Mouse (Mus musculus) heart, embryonic 13.5 days (tissue): ENCODE results near the gene Epha4. TPM values are rescaled to one million over a fixed set of nuclear protein-coding genes. Genes with fewer than 3 reads are reported as not detected.
A peak's percentile ranks its signal among the peaks of the same experiment; 100 is the strongest.

ENCODE experiments used
- ATAC-seq: fragments of 200-750 bp; cut with Nextera tagmentation; 2 replicates; pipeline ENCODE4 v1.8.0; 2017; ENCODE audit warnings: moderate TSS enrichment; ENCODE audit not compliant: insufficient number of reproducible peaks, low FRiP score, low TSS enrichment; ENCODE audit errors: extremely low read depth
- H3K27ac ChIP-seq: fragments of 300-500 bp; sonication (generic); replicated peaks from 2 replicates; pipeline ENCODE4 v1.5.1; 2015; ENCODE audit warnings: moderate library complexity, mild to moderate bottlenecking, inconsistent platforms
- H3K27me3 ChIP-seq: fragments of 300-500 bp; sonication (generic); replicated peaks from 2 replicates; pipeline ENCODE4 v1.6.1; 2015; ENCODE audit warnings: mild to moderate bottlenecking, inconsistent platforms
- H3K36me3 ChIP-seq: fragments of 300-500 bp; sonication (generic); 2 replicates; pipeline ENCODE4 v1.6.1; 2015; ENCODE audit warnings: mild to moderate bottlenecking, inconsistent platforms
- H3K4me1 ChIP-seq: fragments of 300-500 bp; sonication (generic); 2 replicates; pipeline ENCODE4 v1.6.1; 2015; ENCODE audit warnings: inconsistent platforms
- H3K4me2 ChIP-seq: fragments of 300-500 bp; sonication (generic); 2 replicates; pipeline ENCODE4 v1.6.1; 2015; ENCODE audit warnings: inconsistent platforms, mild to moderate bottlenecking, moderate library complexity
- H3K4me3 ChIP-seq: fragments of 300-500 bp; sonication (generic); 2 replicates; pipeline ENCODE4 v1.5.1; 2015; ENCODE audit warnings: moderate library complexity, mild to moderate bottlenecking, inconsistent platforms
- H3K9ac ChIP-seq: fragments of 300-500 bp; sonication (generic); 2 replicates; pipeline ENCODE4 v1.6.1; 2015; ENCODE audit warnings: inconsistent platforms, mild to moderate bottlenecking, moderate library complexity
- H3K9me3 ChIP-seq: fragments of 300-500 bp; sonication (generic); 2 replicates; pipeline ENCODE4 v1.6.1; 2016; ENCODE audit warnings: inconsistent platforms
- WGBS: fragments of 180-500 bp; shearing (Covaris S2); methylation state at CpG from one replicate; pipeline ENCODE4 v1.1.7; 2015; ENCODE audit warnings: mixed read lengths; 5-methylcytosine and 5-hydroxymethylcytosine counted together
- polyA plus RNA-seq: library from polyadenylated mRNA; unstranded; fragments of >200 nt; fragmentation: Nextera tagmentation; extraction: Ambion mirVana; gene quantifications from 2 replicates; pipeline ENCODE4 v1.2.1, GENCODE M21; 2015

Gene Epha4
- polyA plus RNA-seq, 1 experiment from 2014 or later, result 6.0 TPM

DNA sequence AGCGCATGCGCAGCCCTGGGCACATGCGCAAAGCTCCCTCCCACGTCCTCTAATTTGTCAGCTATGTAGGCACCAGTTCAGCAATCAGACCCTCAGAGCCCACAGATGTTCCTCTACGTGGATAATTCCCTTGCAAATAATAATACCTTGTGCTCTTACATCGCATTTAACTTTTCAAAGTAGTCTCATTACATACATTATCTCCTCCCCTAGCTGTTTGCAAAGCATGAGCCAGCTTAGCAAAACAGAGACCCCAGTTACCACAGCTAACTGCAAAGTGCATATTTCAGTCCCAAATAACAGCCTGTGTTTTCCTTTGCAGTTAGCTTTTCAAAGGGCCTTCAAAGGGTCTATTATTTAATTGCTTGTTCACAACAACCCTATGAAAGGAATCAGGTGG lies 123.3 kb downstream of the Epha4 start:
- Histone ChIP-seq H3K9ac (no peak overlapping the region), H3K27me3 (no peaks in the 10 kb centered on the region; the same call in 1 of the 2 replicates), H3K36me3 (no peaks in the 10 kb centered on the region), H3K4me3 (no peak overlapping the region), H3K4me1 (peaks cover 20% of the 10 kb centered on the region), H3K4me2 (no peak overlapping the region), H3K27ac (no peak overlapping the region), H3K9me3 (no peaks in the 10 kb centered on the region)
- no peak for ATAC-seq
- whole genome bisulfite sequencing, result 93% methylated on average over 6 of the region's 6 CpGs

- no peak overlapping the region for H3K4me3 ChIP-seq
- H3K9ac ChIP-seq, result no peak overlapping the region
- ATAC-seq, result no peak
- H3K27ac ChIP-seq, result no peak overlapping the region
- no peak overlapping the region for H3K4me2 ChIP-seq
- peaks cover 25% of the 10 kb centered on the region for H3K4me1 ChIP-seq
- peaks cover 7% of the 10 kb centered on the region; the same call in 1 of the 2 replicates for H3K27me3 ChIP-seq
- no peaks in the 10 kb centered on the region for H3K36me3 ChIP-seq
- WGBS, result 76% methylated on average over 2 of the region's 2 CpGs
- H3K9me3 ChIP-seq, result no peaks in the 10 kb centered on the region
Observed at GRCm38 (mm10) chr1:77389069-77389468, 125.8 kb downstream of the Epha4 start.

DNA sequence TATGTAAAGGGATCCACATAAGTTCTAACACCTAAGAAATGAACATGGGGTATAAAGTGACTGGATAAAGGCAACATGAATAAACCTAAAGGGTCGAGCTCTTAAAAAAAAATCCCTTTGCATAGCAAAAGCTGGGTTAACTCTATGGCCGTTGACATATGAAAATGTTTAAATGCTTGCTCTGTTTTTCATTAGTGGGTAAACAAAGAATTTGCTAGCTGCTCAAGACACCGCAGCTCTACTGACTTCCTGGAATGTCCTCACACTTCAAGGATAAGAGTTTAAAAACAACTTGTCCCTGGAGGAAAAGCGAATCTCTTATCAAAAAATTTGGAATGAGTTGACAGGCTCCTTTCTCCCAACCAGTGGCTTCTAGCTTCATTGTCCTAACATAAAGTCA lies 126.3 kb downstream of the Epha4 start:
- H3K27ac ChIP-seq, result no peak overlapping the region
- H3K4me1 ChIP-seq, result peaks cover 30% of the 10 kb centered on the region
- no peak overlapping the region for H3K4me2 ChIP-seq
- no peak for ATAC-seq
- no peaks in the 10 kb centered on the region for H3K36me3 ChIP-seq
- H3K9ac ChIP-seq, result no peak overlapping the region
- no peak overlapping the region for H3K4me3 ChIP-seq
- H3K27me3 ChIP-seq, result peaks cover 7% of the 10 kb centered on the region; the same call in 1 of the 2 replicates
- H3K9me3 ChIP-seq, result no peaks in the 10 kb centered on the region
- WGBS, result 45% methylated on average over 4 of the region's 4 CpGs

GRCm38 (mm10) chr1:77385613-77386012 lies 129.3 kb downstream of the Epha4 start:
- peaks cover 33% of the 10 kb centered on the region for H3K4me1 ChIP-seq
- no peak overlapping the region for H3K9ac ChIP-seq
- 65% methylated on average over 8 of the region's 8 CpGs for WGBS
- H3K27me3 ChIP-seq, result peaks cover 18% of the 10 kb centered on the region
- no peak overlapping the region for H3K4me3 ChIP-seq
- H3K36me3 ChIP-seq, result peaks cover 4% of the 10 kb centered on the region; the same call in 1 of the 2 replicates
- no peak for ATAC-seq
- H3K9me3 ChIP-seq, result no peaks in the 10 kb centered on the region
- no peak overlapping the region for H3K4me2 ChIP-seq
- H3K27ac ChIP-seq, result no peak overlapping the region

GRCm38 (mm10) chr1:77383466-77383865 lies 131.4 kb downstream of the Epha4 start:
- WGBS, result 66% methylated on average over 11 of the region's 11 CpGs
- H3K27me3 ChIP-seq, result peaks cover 18% of the 10 kb centered on the region; the same call in 1 of the 2 replicates
- H3K4me1 ChIP-seq, result peaks cover 23% of the 10 kb centered on the region
- no peak overlapping the region for H3K9ac ChIP-seq
- H3K36me3 ChIP-seq, result peaks cover 7% of the 10 kb centered on the region; the same call in 1 of the 2 replicates
- no peaks in the 10 kb centered on the region for H3K9me3 ChIP-seq
- H3K27ac ChIP-seq, result no peak overlapping the region
- no peak overlapping the region for H3K4me3 ChIP-seq
- ATAC-seq, result no peak
- H3K4me2 ChIP-seq, result no peak overlapping the region; the same call in 1 of the 2 replicates

- H3K9ac ChIP-seq, result no peak overlapping the region
- no peak overlapping the region for H3K4me3 ChIP-seq
- peaks cover 5% of the 10 kb centered on the region; the same call in 1 of the 2 replicates for H3K27me3 ChIP-seq
- ATAC-seq, result no peak
- WGBS, result 82% methylated on average over 8 of the region's 8 CpGs
- no peak overlapping the region for H3K27ac ChIP-seq
- H3K36me3 ChIP-seq, result peaks cover 30% of the 10 kb centered on the region
- H3K9me3 ChIP-seq, result no peaks in the 10 kb centered on the region
- H3K4me1 ChIP-seq, result no peaks in the 10 kb centered on the region
- no peak overlapping the region for H3K4me2 ChIP-seq
Observed at GRCm38 (mm10) chr1:77377550-77377980, 137.3 kb downstream of the Epha4 start.

- no peaks in the 10 kb centered on the region for H3K27me3 ChIP-seq
- H3K36me3 ChIP-seq, result peaks cover 31% of the 10 kb centered on the region
- no peak overlapping the region for H3K4me3 ChIP-seq
- H3K9ac ChIP-seq, result no peak overlapping the region
- no peak overlapping the region for H3K4me2 ChIP-seq
- no peaks in the 10 kb centered on the region for H3K9me3 ChIP-seq
- 61% methylated on average over 5 of the region's 5 CpGs for WGBS
- H3K27ac ChIP-seq, result no peak overlapping the region
- H3K4me1 ChIP-seq, result peaks cover 14% of the 10 kb centered on the region; the same call in 1 of the 2 replicates
- ATAC-seq, result no peak
Observed at GRCm38 (mm10) chr1:77374054-77374453, 140.8 kb downstream of the Epha4 start.

GRCm38 (mm10) chr1:77370921-77371320 lies 144.0 kb downstream of the Epha4 start:
- H3K27ac ChIP-seq, result no peak overlapping the region
- WGBS, result 70% methylated on average over 7 of the region's 7 CpGs
- H3K9me3 ChIP-seq, result no peaks in the 10 kb centered on the region
- no peak overlapping the region for H3K9ac ChIP-seq
- no peak overlapping the region for H3K4me3 ChIP-seq
- no peak for ATAC-seq
- no peaks in the 10 kb centered on the region for H3K27me3 ChIP-seq
- peaks cover 14% of the 10 kb centered on the region; the same call in 1 of the 2 replicates for H3K4me1 ChIP-seq
- H3K4me2 ChIP-seq, result no peak overlapping the region
- H3K36me3 ChIP-seq, result peaks cover 31% of the 10 kb centered on the region

- H3K4me2 ChIP-seq, result no peak overlapping the region
- 62% methylated on average over 18 of the region's 18 CpGs for WGBS
Observed at GRCm38 (mm10) chr1:77369255-77369837, 145.5 kb downstream of the Epha4 start.

DNA sequence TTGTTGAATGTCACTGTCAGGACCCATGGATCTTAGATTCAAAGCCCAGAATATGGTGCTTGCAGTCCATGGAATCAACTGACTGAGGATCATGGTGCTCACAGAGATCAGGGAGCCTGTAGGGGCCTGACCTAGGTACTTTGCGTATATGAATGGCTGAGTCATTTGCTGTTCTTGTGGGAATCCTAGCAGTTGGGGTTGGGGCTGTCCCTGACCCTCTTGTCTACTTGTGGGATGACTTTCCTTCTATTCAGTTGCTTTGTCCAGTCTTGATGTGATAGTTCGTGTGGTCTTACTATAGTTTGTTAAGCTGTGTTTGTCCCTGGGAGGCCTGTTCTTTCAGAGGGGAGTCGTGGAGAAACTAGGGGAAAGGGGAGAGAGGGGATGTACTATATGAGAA lies 149.0 kb downstream of the Epha4 start:
- H3K4me3 ChIP-seq, result no peak overlapping the region
- H3K4me2 ChIP-seq, result no peak overlapping the region
- H3K36me3 ChIP-seq, result peaks cover 13% of the 10 kb centered on the region
- H3K27ac ChIP-seq, result no peak overlapping the region
- WGBS, result 76% methylated on average over 3 of the region's 3 CpGs
- no peaks in the 10 kb centered on the region for H3K27me3 ChIP-seq
- H3K9me3 ChIP-seq, result no peaks in the 10 kb centered on the region
- ATAC-seq, result no peak
- no peak overlapping the region for H3K9ac ChIP-seq
- H3K4me1 ChIP-seq, result 0 out of 2 replicates have a peak, but pooled peaks cover 7% of the 10 kb centered on the region

More at GRCm38 (mm10) chr1:77369255-77369837, 145.5 kb downstream of the Epha4 start:
- Histone ChIP-seq H3K27me3 (no peaks in the 10 kb centered on the region), H3K4me3 (no peak overlapping the region), H3K9me3 (no peaks in the 10 kb centered on the region), H3K36me3 (peaks cover 28% of the 10 kb centered on the region), H3K9ac (no peak overlapping the region), H3K4me1 (peaks cover 14% of the 10 kb centered on the region; the same call in 1 of the 2 replicates), H3K27ac (0 out of 2 replicates have a peak overlapping the region, but pooled peaks have one; percentile 36)
- no peak for ATAC-seq

GRCm38 (mm10) chr1:77364596-77364995 lies 150.3 kb downstream of the Epha4 start:
- Histone ChIP-seq H3K9ac (no peak overlapping the region), H3K36me3 (peaks cover 13% of the 10 kb centered on the region), H3K4me2 (no peak overlapping the region), H3K4me3 (no peak overlapping the region), H3K9me3 (no peaks in the 10 kb centered on the region), H3K27me3 (no peaks in the 10 kb centered on the region), H3K4me1 (0 out of 2 replicates have a peak, but pooled peaks cover 2% of the 10 kb centered on the region), H3K27ac (no peak overlapping the region)
- ATAC-seq, result no peak
- 75% methylated on average over 3 of the region's 3 CpGs for WGBS

GRCm38 (mm10) chr1:77363848-77364247 lies 151.0 kb downstream of the Epha4 start:
- peaks cover 7% of the 10 kb centered on the region; the same call in 1 of the 2 replicates for H3K36me3 ChIP-seq
- no peak for ATAC-seq
- H3K9me3 ChIP-seq, result no peaks in the 10 kb centered on the region
- no peaks in the 10 kb centered on the region for H3K4me1 ChIP-seq
- H3K27ac ChIP-seq, result no peak overlapping the region
- H3K4me3 ChIP-seq, result no peak overlapping the region
- 87% methylated on average over 1 of the region's 1 CpGs for WGBS
- no peak overlapping the region for H3K4me2 ChIP-seq
- no peaks in the 10 kb centered on the region for H3K27me3 ChIP-seq
- no peak overlapping the region for H3K9ac ChIP-seq
